Mouse (Mus musculus) embryo, embryonic 10 days (tissue): ENCODE measurements around the gene Vps8.

Experiments
- DNase-seq: peaks from one replicate; pipeline ENCODE4 v3.0.0-alpha.2; 2015; ENCODE audit warnings: low spot score

Vps8 gene

GRCm38 (mm10) chr16:21550453-21550852 lies 127.5 kb downstream of the Vps8 start:
- DNase-seq: no peak

GRCm38 (mm10) chr16:21553506-21553905 lies 130.6 kb downstream of the Vps8 start:
- DNase-seq: no peak

- peak; percentile 21 for DNase-seq
Observed at GRCm38 (mm10) chr16:21562625-21563300, 139.8 kb downstream of the Vps8 start.

- no peak for DNase-seq
Observed at GRCm38 (mm10) chr16:21563322-21563721, 140.4 kb downstream of the Vps8 start.

- no peak for DNase-seq
Observed at GRCm38 (mm10) chr16:21567093-21567492, 144.2 kb downstream of the Vps8 start.

- no peak for DNase-seq
Observed at GRCm38 (mm10) chr16:21569952-21570351, 147.0 kb downstream of the Vps8 start.

- DNase-seq: no peak
Observed at GRCm38 (mm10) chr16:21570786-21571185, 147.9 kb downstream of the Vps8 start.

GRCm38 (mm10) chr16:21576000-21576420 lies 153.1 kb downstream of the Vps8 start:
- DNase-seq: peak; percentile 61

GRCm38 (mm10) chr16:21589110-21589509 lies 166.2 kb downstream of the Vps8 start:
- DNase-seq: no peak

- DNase-seq: peak; percentile 13
Observed at GRCm38 (mm10) chr16:21590806-21591205, 167.9 kb downstream of the Vps8 start.

- no peak for DNase-seq
Observed at GRCm38 (mm10) chr16:21591511-21591910, 168.6 kb downstream of the Vps8 start.

- DNase-seq: no peak
Observed at GRCm38 (mm10) chr16:21595539-21595938, 172.6 kb downstream of the Vps8 start.

GRCm38 (mm10) chr16:21604354-21604753 lies 181.4 kb downstream of the Vps8 start:
- DNase-seq: no peak

- no peak for DNase-seq
Observed at GRCm38 (mm10) chr16:21606249-21607020, 183.5 kb downstream of the Vps8 start.

GRCm38 (mm10) chr16:21607021-21607650 lies 184.2 kb downstream of the Vps8 start:
- no peak for DNase-seq

GRCm38 (mm10) chr16:21607651-21608040 lies 184.7 kb downstream of the Vps8 start:
- no peak for DNase-seq

- no peak for DNase-seq
Observed at GRCm38 (mm10) chr16:21608176-21608865, 185.4 kb downstream of the Vps8 start.

- DNase-seq: no peak
Observed at GRCm38 (mm10) chr16:21610473-21610872, 187.6 kb downstream of the Vps8 start.

GRCm38 (mm10) chr16:21615802-21616201 lies 192.9 kb downstream of the Vps8 start:
- peak; percentile 46 for DNase-seq

GRCm38 (mm10) chr16:21620630-21621029 lies 197.7 kb downstream of the Vps8 start:
- no peak for DNase-seq

- no peak for DNase-seq
Observed at GRCm38 (mm10) chr16:21625784-21626634, 203.1 kb downstream of the Vps8 start.
